Mouse (Mus musculus): ENCODE data around the gene Esr1. TPM values are rescaled to one million over a fixed set of nuclear protein-coding genes. Genes with fewer than 3 reads are reported as not detected.

Esr1 gene
- polyA plus RNA-seq, 1 experiment, result 3.6 TPM

DNA sequence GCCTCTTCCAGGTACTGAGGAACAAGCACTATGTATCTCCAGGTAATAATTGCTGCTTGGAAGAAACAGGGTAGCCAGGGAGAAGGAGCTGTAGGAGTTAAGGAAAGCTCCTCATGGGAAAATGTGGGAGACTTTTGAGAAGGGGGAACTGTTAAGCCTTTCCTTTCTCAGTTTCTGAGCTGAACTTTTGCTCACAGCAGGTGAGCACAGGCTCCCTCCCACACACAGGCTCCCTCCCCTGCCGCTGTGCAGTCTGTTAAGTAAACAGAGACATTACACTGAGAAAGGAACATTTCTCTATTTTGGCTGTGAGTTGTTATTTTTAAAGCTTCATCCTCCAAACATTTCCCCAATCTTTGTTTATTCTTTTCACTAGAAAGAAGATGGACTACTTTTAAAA is 354.4 kb downstream of the Esr1 start:
- TF ChIP-seq CEBPB (IDR thresholded peaks at IDR 0.05; ENCODE audit: insufficient read depth, poor library complexity, severe bottlenecking) (no peak), MAX (IDR thresholded peaks at IDR 0.05; ENCODE audit: low read depth) (no peak), USF1 (IDR thresholded peaks at IDR 0.05; ENCODE audit: low read depth) (no peak), MYOG (IDR thresholded peaks at IDR 0.05; ENCODE audit: control insufficient read depth in 1 of 3, insufficient read depth in 1 of 3, insufficient read length in 2 of 3, low read depth in 2 of 3) (no peak), E2F4 (IDR thresholded peaks at IDR 0.05; ENCODE audit: insufficient read depth) (no peak), TCF3 (IDR thresholded peaks at IDR 0.05; ENCODE audit: insufficient read length, low read depth) (no peak), SRF (IDR thresholded peaks at IDR 0.05; ENCODE audit: control insufficient read depth, insufficient read length, low read depth) (no peak), POLR2A (IDR thresholded peaks at IDR 0.05; ENCODE audit: insufficient read length, low read depth) (no peak), TCF12 (IDR thresholded peaks at IDR 0.05; ENCODE audit: insufficient read depth, poor library complexity, severe bottlenecking) (no peak), POLR2AphosphoS2 (IDR thresholded peaks at IDR 0.05; ENCODE audit: insufficient read length, low read depth) (no peak), MYOD1 (IDR thresholded peaks at IDR 0.05; ENCODE audit: control insufficient read depth in 1 of 3, insufficient read length in 2 of 3, low read depth in 2 of 3) (no peak), REST (IDR thresholded peaks at IDR 0.05; ENCODE audit: insufficient read depth, insufficient read length) (no peak)
- no peaks in the 10 kb centered on the region for H3K36me3 ChIP-seq (ENCODE audit: control insufficient read depth, insufficient read depth)
- H3K4me3 ChIP-seq, result no peak overlapping the region
- no peaks in the 10 kb centered on the region for H3K79me2 ChIP-seq (ENCODE audit: control insufficient read depth, insufficient read depth)
- no peak overlapping the region for H3ac ChIP-seq (ENCODE audit: control insufficient read depth, insufficient read length)
- no peak overlapping the region for H3K4me2 ChIP-seq (ENCODE audit: low read depth)
- H3K27me3 ChIP-seq (ENCODE audit: control insufficient read depth, insufficient read depth, insufficient read length), result no peaks in the 10 kb centered on the region

GRCm38 (mm10) chr10:4971156-4971555 is 359.8 kb downstream of the Esr1 start:
- H3K4me3 ChIP-seq, result no peak overlapping the region
- no peaks in the 10 kb centered on the region for H3K79me2 ChIP-seq (ENCODE audit: control insufficient read depth, insufficient read depth)
- H3K4me2 ChIP-seq (ENCODE audit: low read depth), result no peak overlapping the region
- H3K36me3 ChIP-seq (ENCODE audit: control insufficient read depth, insufficient read depth), result no peaks in the 10 kb centered on the region
- no peak for TF ChIP-seq E2F4 (IDR thresholded peaks at IDR 0.05; ENCODE audit: insufficient read depth)
- no peak for TF ChIP-seq CEBPB (IDR thresholded peaks at IDR 0.05; ENCODE audit: insufficient read depth, poor library complexity, severe bottlenecking)
- TF ChIP-seq MAX (IDR thresholded peaks at IDR 0.05; ENCODE audit: low read depth), result no peak
- no peak for TF ChIP-seq MYOG (IDR thresholded peaks at IDR 0.05; ENCODE audit: control insufficient read depth in 1 of 3, insufficient read depth in 1 of 3, insufficient read length in 2 of 3, low read depth in 2 of 3)
- no peak for TF ChIP-seq USF1 (IDR thresholded peaks at IDR 0.05; ENCODE audit: low read depth)
- no peaks in the 10 kb centered on the region for H3K27me3 ChIP-seq (ENCODE audit: control insufficient read depth, insufficient read depth, insufficient read length)
- no peak overlapping the region for H3ac ChIP-seq (ENCODE audit: control insufficient read depth, insufficient read length)

DNA sequence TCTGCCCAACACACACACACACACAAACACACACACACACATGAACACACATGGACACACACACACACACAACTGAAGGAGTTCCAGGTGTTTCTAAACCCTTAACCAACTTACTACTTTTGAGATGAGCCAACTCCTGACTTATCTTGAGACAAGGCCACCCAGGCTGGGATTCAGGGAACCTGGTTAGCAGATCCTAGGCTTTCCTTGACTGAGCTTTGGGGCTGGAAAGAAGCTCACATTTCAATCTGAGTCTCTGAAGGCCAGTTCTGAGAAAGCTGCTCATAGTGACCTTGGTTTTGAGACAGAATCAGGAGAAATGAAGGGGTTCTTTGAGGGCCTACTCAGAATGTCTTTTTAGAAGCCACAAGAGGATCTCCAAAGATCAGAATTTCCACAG is 360.2 kb downstream of the Esr1 start:
- TF ChIP-seq CEBPB (IDR thresholded peaks at IDR 0.05; ENCODE audit: insufficient read depth, poor library complexity, severe bottlenecking) (no peak), MYOD1 (IDR thresholded peaks at IDR 0.05; ENCODE audit: control insufficient read depth in 1 of 3, insufficient read length in 2 of 3, low read depth in 2 of 3) (no peak), TCF3 (IDR thresholded peaks at IDR 0.05; ENCODE audit: insufficient read length, low read depth) (no peak), REST (IDR thresholded peaks at IDR 0.05; ENCODE audit: insufficient read depth, insufficient read length) (no peak), SRF (IDR thresholded peaks at IDR 0.05; ENCODE audit: control insufficient read depth, insufficient read length, low read depth) (no peak), POLR2AphosphoS2 (IDR thresholded peaks at IDR 0.05; ENCODE audit: insufficient read length, low read depth) (no peak), TCF12 (IDR thresholded peaks at IDR 0.05; ENCODE audit: insufficient read depth, poor library complexity, severe bottlenecking) (no peak), E2F4 (IDR thresholded peaks at IDR 0.05; ENCODE audit: insufficient read depth) (no peak), MAX (IDR thresholded peaks at IDR 0.05; ENCODE audit: low read depth) (no peak), POLR2A (IDR thresholded peaks at IDR 0.05; ENCODE audit: insufficient read length, low read depth) (no peak), USF1 (IDR thresholded peaks at IDR 0.05; ENCODE audit: low read depth) (no peak), MYOG (IDR thresholded peaks at IDR 0.05; ENCODE audit: control insufficient read depth in 1 of 3, insufficient read depth in 1 of 3, insufficient read length in 2 of 3, low read depth in 2 of 3) (no peak)
- Histone ChIP-seq H3K36me3 (ENCODE audit: control insufficient read depth, insufficient read depth) (no peaks in the 10 kb centered on the region), H3K27me3 (ENCODE audit: control insufficient read depth, insufficient read depth, insufficient read length) (no peaks in the 10 kb centered on the region), H3K4me3 (no peak overlapping the region), H3ac (ENCODE audit: control insufficient read depth, insufficient read length) (no peak overlapping the region), H3K79me2 (ENCODE audit: control insufficient read depth, insufficient read depth) (no peaks in the 10 kb centered on the region), H3K4me2 (ENCODE audit: low read depth) (no peak overlapping the region)

GRCm38 (mm10) chr10:4972026-4972425 is 360.6 kb downstream of the Esr1 start:
- Histone ChIP-seq H3K4me3 (no peak overlapping the region), H3K79me2 (ENCODE audit: control insufficient read depth, insufficient read depth) (no peaks in the 10 kb centered on the region), H3K36me3 (ENCODE audit: control insufficient read depth, insufficient read depth) (no peaks in the 10 kb centered on the region), H3K27me3 (ENCODE audit: control insufficient read depth, insufficient read depth, insufficient read length) (no peaks in the 10 kb centered on the region), H3ac (ENCODE audit: control insufficient read depth, insufficient read length) (no peak overlapping the region), H3K4me2 (ENCODE audit: low read depth) (no peak overlapping the region)
- TF ChIP-seq MAX (IDR thresholded peaks at IDR 0.05; ENCODE audit: low read depth) (no peak), REST (IDR thresholded peaks at IDR 0.05; ENCODE audit: insufficient read depth, insufficient read length) (no peak), MYOD1 (IDR thresholded peaks at IDR 0.05; ENCODE audit: control insufficient read depth in 1 of 3, insufficient read length in 2 of 3, low read depth in 2 of 3) (no peak), E2F4 (IDR thresholded peaks at IDR 0.05; ENCODE audit: insufficient read depth) (no peak), POLR2A (IDR thresholded peaks at IDR 0.05; ENCODE audit: insufficient read length, low read depth) (no peak), USF1 (IDR thresholded peaks at IDR 0.05; ENCODE audit: low read depth) (no peak), TCF12 (IDR thresholded peaks at IDR 0.05; ENCODE audit: insufficient read depth, poor library complexity, severe bottlenecking) (no peak), CEBPB (IDR thresholded peaks at IDR 0.05; ENCODE audit: insufficient read depth, poor library complexity, severe bottlenecking) (no peak)

GRCm38 (mm10) chr10:4974246-4974645 is 362.9 kb downstream of the Esr1 start:
- H3K27me3 ChIP-seq (ENCODE audit: control insufficient read depth, insufficient read depth, insufficient read length), result no peaks in the 10 kb centered on the region
- H3K79me2 ChIP-seq (ENCODE audit: control insufficient read depth, insufficient read depth), result no peaks in the 10 kb centered on the region
- H3K4me3 ChIP-seq, result no peak overlapping the region
- no peak overlapping the region for H3ac ChIP-seq (ENCODE audit: control insufficient read depth, insufficient read length)
- no peak overlapping the region for H3K4me2 ChIP-seq (ENCODE audit: low read depth)
- TF ChIP-seq POLR2AphosphoS2 (IDR thresholded peaks at IDR 0.05; ENCODE audit: insufficient read length, low read depth), result no peak
- TF ChIP-seq MAX (IDR thresholded peaks at IDR 0.05; ENCODE audit: low read depth), result no peak
- no peak for TF ChIP-seq REST (IDR thresholded peaks at IDR 0.05; ENCODE audit: insufficient read depth, insufficient read length)
- no peak for TF ChIP-seq TCF3 (IDR thresholded peaks at IDR 0.05; ENCODE audit: insufficient read length, low read depth)
- no peak for TF ChIP-seq TCF12 (IDR thresholded peaks at IDR 0.05; ENCODE audit: insufficient read depth, poor library complexity, severe bottlenecking)
- TF ChIP-seq USF1 (IDR thresholded peaks at IDR 0.05; ENCODE audit: low read depth), result no peak
- TF ChIP-seq E2F4 (IDR thresholded peaks at IDR 0.05; ENCODE audit: insufficient read depth), result no peak
- no peak for TF ChIP-seq SRF (IDR thresholded peaks at IDR 0.05; ENCODE audit: control insufficient read depth, insufficient read length, low read depth)
- TF ChIP-seq POLR2A (IDR thresholded peaks at IDR 0.05; ENCODE audit: insufficient read length, low read depth), result no peak
- no peak for TF ChIP-seq MYOD1 (IDR thresholded peaks at IDR 0.05; ENCODE audit: control insufficient read depth in 1 of 3, insufficient read length in 2 of 3, low read depth in 2 of 3)
- no peak for TF ChIP-seq MYOG (IDR thresholded peaks at IDR 0.05; ENCODE audit: control insufficient read depth in 1 of 3, insufficient read depth in 1 of 3, insufficient read length in 2 of 3, low read depth in 2 of 3)
- TF ChIP-seq CEBPB (IDR thresholded peaks at IDR 0.05; ENCODE audit: insufficient read depth, poor library complexity, severe bottlenecking), result no peak
- no peaks in the 10 kb centered on the region for H3K36me3 ChIP-seq (ENCODE audit: control insufficient read depth, insufficient read depth)
